Comparison of ENCODE assay signal across 13 mouse cellular contexts in the genomic region with DNA sequence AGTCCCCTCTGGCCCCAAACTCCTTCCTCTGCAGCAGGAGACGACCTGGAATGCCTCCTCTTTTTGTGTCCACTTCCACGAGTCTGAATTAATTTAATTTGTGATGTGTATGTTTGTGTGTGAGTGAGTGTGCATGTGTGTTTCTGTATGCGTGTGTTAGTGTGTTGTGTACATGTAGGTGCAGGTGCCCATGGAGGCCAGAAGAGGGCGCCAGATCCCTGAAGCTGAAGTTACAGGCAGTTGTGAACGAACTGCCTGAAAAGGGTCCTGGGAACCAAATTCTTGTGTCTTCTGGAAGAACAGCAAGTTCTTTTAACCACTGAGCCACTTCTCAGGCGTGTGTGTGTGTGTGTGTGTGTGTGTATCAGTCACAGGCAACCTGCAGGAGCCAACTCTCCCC. TPM values are rescaled to one million over a fixed set of nuclear protein-coding genes. Genes with fewer than 3 reads are reported as not detected.
DNase-seq lines count a peak whose midpoint lies in the region; ATAC-seq and TF ChIP-seq lines count a peak whose summit lies in the region.
"Had no signal": no experiment of that assay in that cellular context is flagged by ENCODE, and none has a peak within 500 bp of the region (broad histone marks: within the 10 kb centered on the region; RNA-seq: fewer than 3 reads in every experiment).

No protein-coding gene starts in this region.

- no peaks in the 10 kb centered on the region for H3K27me3 ChIP-seq in kidney, postnatal 0 days (ENCODE audit: insufficient read depth, low read length)
- H3K27me3 ChIP-seq: embryonic facial prominence, embryonic 12.5 days; hindbrain, embryonic 12.5 days had no signal

- no peaks in the 10 kb centered on the region for H3K36me3 ChIP-seq in kidney, postnatal 0 days (ENCODE audit: insufficient read depth, low read length)
- H3K36me3 ChIP-seq: embryonic facial prominence, embryonic 12.5 days; hindbrain, embryonic 12.5 days had no signal

- peak; percentile 70 for TF ChIP-seq CTCF in kidney, postnatal 0 days (IDR thresholded peaks at IDR 0.05; ENCODE audit: low read depth)

- ATAC-seq in kidney, postnatal 0 days (replicated peaks; ENCODE audit: low FRiP score, low read depth) = no peak

- H3K4me3 ChIP-seq in kidney, postnatal 0 days (replicated peaks; ENCODE audit: low read depth, low read length) = no peak overlapping the region
- H3K4me3 ChIP-seq: embryonic facial prominence, embryonic 12.5 days; hindbrain, embryonic 12.5 days had no signal

- no peak overlapping the region for H3K4me2 ChIP-seq in kidney, postnatal 0 days (ENCODE audit: low read length)
- H3K4me2 ChIP-seq: embryonic facial prominence, embryonic 12.5 days; hindbrain, embryonic 12.5 days had no signal

- H3K9ac ChIP-seq in kidney, postnatal 0 days (ENCODE audit: low read depth, low read length) = no peak overlapping the region
- H3K9ac ChIP-seq: embryonic facial prominence, embryonic 12.5 days; hindbrain, embryonic 12.5 days had no signal

- WGBS in kidney, postnatal 0 days = 82% methylated on average over 6 of the region's 6 CpGs

- no peak overlapping the region for H3K27ac ChIP-seq in kidney, postnatal 0 days
- H3K27ac ChIP-seq: embryonic facial prominence, embryonic 12.5 days; hindbrain, embryonic 12.5 days had no signal

- DNase-seq in cerebellum, postnatal 10 days = peak; percentile 49 to 53
- DNase-seq in cerebellum, adult 9-10 months = no peak
- no peak for DNase-seq in kidney, postnatal 0 days (ENCODE audit: low spot score)
- no peak for DNase-seq in kidney, adult 11 months
- DNase-seq in right cerebral cortex, postnatal 4 days = peak; percentile 49
- no peak for DNase-seq in right cerebral cortex, postnatal 25 days
- no peak for DNase-seq in frontal cortex, postnatal 36 days (ENCODE audit: low spot score in 2 of 2)
- DNase-seq in layer of hippocampus, postnatal 10 days (ENCODE audit: low spot score in 2 of 2) = no peak
- DNase-seq: adrenal gland, adult 8-10 months; layer of hippocampus, postnatal 36 days; thymus, adult 2 months had no signal

- H3K4me1 ChIP-seq in kidney, postnatal 0 days (replicated peaks; ENCODE audit: insufficient read depth, low read length) = no peaks in the 10 kb centered on the region

- H3K9me3 ChIP-seq in kidney, postnatal 0 days (replicated peaks; ENCODE audit: low read length) = no peaks in the 10 kb centered on the region
- H3K9me3 ChIP-seq: embryonic facial prominence, embryonic 12.5 days had no signal

RNA-seq across cellular contexts. Expression of gene Kazn, which starts 14.9 kb away (rescaled TPM):
- 16.2 and 16.4 TPM in 2 replicates for polyA plus RNA-seq in kidney, postnatal 0 days (2015; fragmentation: Nextera tagmentation; extraction: Ambion mirVana)
- total RNA-seq in layer of hippocampus, postnatal 10 days (2021) = 10 to 100 TPM; 40.3 to 52.8 TPM

Comparison
In these comparisons a context has a peak if more than half of its experiments do, and no peak if none do; other contexts are left out.
1. DNase-seq: peak in cerebellum, postnatal 10 days (2 of 2) and right cerebral cortex, postnatal 4 days (single experiment); none in cerebellum, adult 9-10 months (single experiment), kidney, postnatal 0 days (single experiment), kidney, adult 11 months (single experiment), right cerebral cortex, postnatal 25 days (single experiment), frontal cortex, postnatal 36 days (0 of 2) and layer of hippocampus, postnatal 10 days (0 of 2).